Mouse (Mus musculus): ENCODE results near the gene 2610301B20Rik. TPM values are rescaled to one million over a fixed set of nuclear protein-coding genes. Genes with fewer than 3 reads are reported as not detected.

2610301B20Rik gene
- total RNA-seq, 1 experiment from 2014 or later = 3.1 TPM

DNA sequence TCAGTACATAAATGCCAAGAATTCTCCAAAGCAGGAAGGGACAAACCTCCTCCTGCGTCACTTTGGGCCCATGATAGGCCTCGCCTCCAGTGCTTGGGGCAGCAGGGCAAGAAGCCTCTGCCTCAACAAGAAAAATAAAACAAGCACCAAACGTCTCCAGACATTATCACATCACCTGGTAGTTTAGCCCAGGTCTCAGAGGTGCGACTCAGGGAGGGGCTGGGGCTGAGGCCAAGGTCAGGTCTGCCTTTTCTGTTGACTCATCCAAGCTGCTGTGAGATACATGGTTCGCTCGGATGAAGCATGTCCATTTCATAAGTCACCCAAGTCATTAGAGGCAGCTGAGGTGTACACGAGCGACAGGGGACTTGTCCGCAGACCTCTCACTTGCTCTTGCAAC, 56.7 kb downstream of the 2610301B20Rik start:
- no peak for ATAC-seq (ENCODE audit: extremely low read depth, insufficient number of reproducible peaks, low FRiP score, poor library complexity, severe bottlenecking)

DNA sequence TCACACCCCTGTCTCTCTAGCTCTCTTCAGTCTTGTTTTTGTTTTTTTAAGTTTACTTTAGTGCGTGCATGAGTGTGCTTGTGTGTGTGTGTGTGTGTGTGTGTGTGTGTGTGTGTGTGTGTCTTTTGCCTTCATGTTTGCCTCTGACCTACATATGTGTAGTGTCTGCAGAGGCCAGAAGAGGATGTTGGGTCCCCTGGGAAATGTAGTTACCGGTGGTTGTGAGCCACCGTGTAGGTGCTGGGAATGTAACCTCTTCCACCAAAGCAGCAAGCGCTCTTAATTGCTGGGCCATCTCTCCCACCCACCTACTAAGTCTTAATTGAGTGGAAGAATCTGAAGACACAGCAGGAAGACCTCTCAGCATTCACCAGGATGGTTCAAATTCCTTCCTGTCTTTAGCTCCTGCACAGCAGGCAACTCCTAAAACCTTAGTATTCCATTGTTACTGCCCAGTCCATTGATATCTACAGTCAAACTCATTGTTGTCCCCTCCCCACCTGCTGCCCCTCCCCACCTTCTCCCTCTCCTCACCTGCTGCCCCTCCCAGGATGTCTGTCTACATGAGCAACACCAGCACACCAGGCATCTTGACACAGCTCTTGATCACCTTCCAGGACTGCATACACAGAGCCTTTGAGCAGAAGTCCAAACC, 57.9 kb downstream of the 2610301B20Rik start:
- 0 out of 2 replicates have a peak, but pooled peaks have one; percentile 41 for ATAC-seq (ENCODE audit: extremely low read depth, insufficient number of reproducible peaks, low FRiP score, poor library complexity, severe bottlenecking)

DNA sequence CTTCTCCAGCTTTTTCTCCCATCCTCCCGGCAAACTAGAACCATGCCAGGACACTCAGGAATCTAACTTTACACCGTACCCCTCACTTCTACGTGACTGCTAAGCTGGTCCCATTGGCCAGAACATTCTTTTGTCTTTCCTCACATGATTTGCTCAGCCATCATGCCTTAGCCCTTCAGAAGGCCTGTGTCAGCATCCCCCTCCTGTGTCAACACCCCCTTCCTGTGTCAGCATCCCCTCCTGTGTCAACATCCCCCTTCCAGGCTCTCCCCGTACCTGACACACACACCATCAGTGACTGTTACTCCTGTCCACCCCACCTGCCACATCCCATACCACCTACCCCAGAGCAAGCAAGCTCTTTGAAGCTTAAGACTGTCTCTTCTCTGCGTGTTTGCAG, 58.5 kb downstream of the 2610301B20Rik start:
- ATAC-seq (ENCODE audit: extremely low read depth, insufficient number of reproducible peaks, low FRiP score, poor library complexity, severe bottlenecking) = no peak

DNA sequence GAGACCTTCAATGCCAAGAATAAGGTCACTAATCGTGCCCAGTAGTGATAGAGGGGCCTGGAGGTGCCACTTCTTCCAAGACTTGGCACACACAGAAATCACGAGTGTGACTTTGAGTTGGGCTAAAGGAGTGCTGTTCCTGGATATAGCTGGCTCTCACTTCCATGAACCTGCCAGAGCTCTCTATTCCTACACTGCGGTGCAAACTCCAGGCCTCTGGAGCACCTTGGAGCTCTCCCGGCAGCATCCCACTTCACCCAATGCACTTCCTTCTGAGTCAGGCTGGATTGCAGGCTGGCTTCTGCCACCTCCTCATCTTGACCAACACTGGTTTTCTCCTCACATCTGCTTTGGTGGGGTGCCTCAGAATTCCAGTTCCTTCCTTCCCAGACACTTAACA, 62.5 kb downstream of the 2610301B20Rik start:
- ATAC-seq (ENCODE audit: extremely low read depth, insufficient number of reproducible peaks, low FRiP score, poor library complexity, severe bottlenecking) = no peak

Measured in neutrophil, adult 5-6 weeks (primary cell).